Mouse (Mus musculus) thymus, adult 2 months (tissue): Measurements from ENCODE around the gene Cenpq.

Experiments used
- CTCF ChIP-seq: fragments of 200-500 bp; IDR thresholded peaks from 2 replicates; pipeline ENCODE4 v1.5.1; 2012; ENCODE audit warnings: mild to moderate bottlenecking, control low read depth, low read length, moderate library complexity, borderline replicate concordance; ENCODE audit not compliant: control insufficient read depth, poor library complexity, insufficient read depth; ENCODE audit errors: extremely low read depth
- POLR2A ChIP-seq: fragments of 200-500 bp; IDR thresholded peaks from 2 replicates; pipeline ENCODE4 v1.6.1; 2012; ENCODE audit warnings: mild to moderate bottlenecking, low read length, control low read depth, moderate library complexity; ENCODE audit not compliant: control insufficient read depth, poor library complexity, insufficient read depth; ENCODE audit errors: extremely low read depth

GRCm38 (mm10) chr17:40977914-40978313 lies 43.1 kb upstream of the Cenpq start:
- no peak for TF ChIP-seq CTCF
- no peak for TF ChIP-seq POLR2A
